Mouse (Mus musculus) WW6 (cell line): ENCODE measurements around the gene Mecom.
"Not testable (repeated sequence)": the region's sequence is repeated elsewhere in the genome, so short reads cannot be mapped to it uniquely, and the experiment has no call there.

Experiments used
- DNase-seq: peaks from one replicate; pipeline ENCODE4 v3.0.0-alpha.2; 2013; ENCODE audit warnings: low read depth, low spot score

The Mecom gene

DNA sequence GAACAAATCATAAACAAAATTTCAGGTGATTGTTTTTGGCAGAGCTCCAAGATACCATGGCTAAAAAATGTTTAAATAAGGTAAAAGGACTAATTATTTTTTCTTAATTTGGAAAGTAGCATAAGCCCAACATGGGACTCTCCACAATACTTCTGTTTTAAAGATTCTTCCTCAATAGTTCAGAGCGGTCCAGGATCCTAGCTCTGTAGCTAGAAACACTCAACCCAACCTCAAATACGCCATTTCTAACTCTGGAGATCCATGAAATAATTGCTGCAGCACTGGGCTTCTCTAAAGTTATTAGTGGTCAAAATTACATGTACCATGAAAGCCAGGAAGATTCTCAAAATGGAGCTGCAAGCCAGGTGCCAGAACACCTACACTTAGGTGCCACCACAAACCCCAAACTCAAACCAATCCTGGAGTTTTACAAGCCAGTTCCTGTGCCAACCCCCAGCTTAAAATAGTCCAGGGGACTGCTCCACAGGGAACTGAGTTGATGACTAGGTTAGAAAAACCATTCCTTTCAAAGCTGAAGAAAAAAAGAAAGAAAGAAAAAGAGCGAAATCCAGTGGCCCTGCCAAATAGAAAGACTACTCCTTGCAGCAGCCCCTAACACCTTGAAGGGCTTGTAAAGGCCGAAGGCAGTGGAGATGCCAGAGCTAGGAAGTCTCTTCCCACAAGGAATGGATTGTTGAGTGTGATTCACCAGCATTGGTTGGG lies 102.4 kb downstream of the Mecom start:
- no peak for DNase-seq

- no peak for DNase-seq
Measured at GRCm38 (mm10) chr3:30441646-30442045, 106.2 kb downstream of the Mecom start.

DNA sequence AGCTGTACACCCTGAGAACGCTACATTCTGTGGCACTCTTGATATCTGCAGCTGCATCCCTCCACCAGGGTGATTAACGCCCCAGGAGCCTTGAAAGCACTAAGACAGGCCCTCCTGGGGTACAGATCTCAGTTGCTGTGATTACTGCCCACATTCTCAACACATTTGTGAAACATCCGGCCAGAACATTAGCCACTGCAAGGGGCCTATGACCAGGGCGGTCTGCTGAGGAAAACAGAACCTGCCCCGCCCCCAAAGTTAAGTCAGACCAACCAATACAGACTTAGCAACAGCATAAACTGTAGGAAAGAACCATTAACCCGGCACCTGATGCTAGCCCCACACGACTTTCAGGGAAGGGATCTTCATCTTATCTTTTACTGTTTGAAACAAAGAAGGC lies 109.8 kb downstream of the Mecom start:
- DNase-seq, result no peak

GRCm38 (mm10) chr3:30436561-30436960 lies 111.2 kb downstream of the Mecom start:
- DNase-seq, result no peak

DNA sequence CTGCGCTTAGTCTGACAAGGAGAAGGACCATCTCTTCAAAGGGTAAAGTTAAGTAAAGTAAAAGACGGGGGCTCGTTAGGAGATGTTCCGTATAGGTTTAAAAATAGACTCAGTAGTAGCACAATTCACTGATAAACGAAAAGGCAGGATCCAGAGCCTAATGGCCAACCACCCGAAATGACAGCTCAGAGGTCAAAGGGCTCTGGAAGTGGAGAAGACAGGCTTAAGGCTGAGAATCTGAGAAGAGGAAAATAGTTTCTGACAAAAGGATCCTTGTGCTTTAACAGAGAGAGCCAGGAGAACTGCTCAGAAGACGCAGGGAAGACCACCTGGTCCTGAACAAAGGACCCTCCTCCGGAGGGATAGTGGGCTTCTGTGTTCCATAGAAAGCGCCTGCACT lies 111.7 kb downstream of the Mecom start:
- no peak for DNase-seq

DNA sequence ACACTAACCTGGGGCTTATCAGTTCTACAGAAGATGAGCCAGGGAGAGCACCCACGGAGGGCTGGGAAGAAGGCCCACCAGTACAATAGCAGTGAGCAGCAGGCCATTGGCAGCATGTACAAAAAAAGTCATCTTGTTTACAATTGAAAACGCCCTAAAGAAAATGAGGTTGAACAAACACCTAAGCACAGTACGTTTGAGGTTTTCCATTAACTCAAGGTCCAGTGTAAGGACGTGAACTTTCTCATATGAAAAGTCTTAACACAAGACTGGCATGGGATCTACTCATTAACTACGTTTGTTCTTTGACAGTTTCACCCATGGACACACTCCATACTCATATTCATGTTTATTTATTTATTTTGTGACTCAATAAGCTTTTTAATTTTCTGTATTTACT lies 118.9 kb downstream of the Mecom start:
- DNase-seq, result no peak

DNA sequence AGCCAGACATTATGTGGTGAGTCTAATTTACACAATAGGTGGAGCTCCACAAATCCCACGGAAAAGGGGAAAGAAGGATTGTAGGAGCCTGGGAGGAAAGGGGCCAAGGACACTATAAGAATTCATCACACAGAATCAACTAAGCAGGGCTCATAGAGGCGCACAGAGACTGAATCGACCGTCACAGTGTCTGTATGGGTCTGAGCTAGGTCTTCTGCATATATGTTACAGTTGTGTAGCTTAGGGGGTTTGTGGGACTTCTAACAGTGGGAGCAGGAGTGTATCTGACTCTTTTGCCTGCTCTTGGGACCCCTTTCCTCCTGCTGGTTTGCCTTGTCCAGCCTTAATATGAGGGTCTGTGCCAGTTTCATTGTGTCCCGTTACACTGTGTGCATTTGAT lies 123.8 kb downstream of the Mecom start:
- DNase-seq, result no peak

DNA sequence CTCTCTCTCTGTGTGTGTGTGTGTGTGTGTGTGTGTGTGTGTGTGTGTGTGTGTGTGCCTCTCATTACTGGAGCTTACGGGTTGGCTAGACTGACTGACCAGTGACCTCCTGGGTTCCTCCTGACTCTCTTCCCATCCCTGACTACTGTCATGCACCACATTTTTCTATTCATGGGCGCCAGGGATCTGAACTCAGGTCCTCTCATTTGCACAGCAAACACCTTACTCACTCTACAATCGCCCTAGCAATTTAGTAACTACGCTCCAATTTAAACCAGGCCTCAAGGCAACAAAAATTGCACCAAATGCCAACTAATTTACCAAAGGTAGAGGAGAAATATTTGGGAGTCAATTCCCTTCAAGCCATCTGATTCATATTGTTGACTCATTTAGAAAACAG lies 125.9 kb downstream of the Mecom start:
- not testable (repeated sequence) for DNase-seq

DNA sequence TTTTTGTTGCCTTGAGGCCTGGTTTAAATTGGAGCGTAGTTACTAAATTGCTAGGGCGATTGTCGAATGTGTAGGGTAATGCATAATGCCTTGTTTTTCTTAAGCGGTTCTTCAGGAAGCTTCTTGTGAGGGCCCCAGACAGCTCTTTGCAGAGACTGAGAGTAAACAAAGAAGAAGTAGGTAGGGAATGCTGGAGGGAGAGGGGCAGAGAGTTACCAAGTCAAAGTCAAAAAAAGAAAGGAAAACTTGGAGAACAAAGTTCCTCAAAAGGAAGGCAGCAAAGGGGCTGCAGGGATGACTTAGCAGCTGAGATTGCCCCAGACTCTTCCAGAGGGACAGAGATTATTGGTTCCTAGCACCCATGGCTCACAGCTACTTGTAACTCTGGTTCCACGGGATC lies 126.9 kb downstream of the Mecom start:
- DNase-seq, result no peak

DNA sequence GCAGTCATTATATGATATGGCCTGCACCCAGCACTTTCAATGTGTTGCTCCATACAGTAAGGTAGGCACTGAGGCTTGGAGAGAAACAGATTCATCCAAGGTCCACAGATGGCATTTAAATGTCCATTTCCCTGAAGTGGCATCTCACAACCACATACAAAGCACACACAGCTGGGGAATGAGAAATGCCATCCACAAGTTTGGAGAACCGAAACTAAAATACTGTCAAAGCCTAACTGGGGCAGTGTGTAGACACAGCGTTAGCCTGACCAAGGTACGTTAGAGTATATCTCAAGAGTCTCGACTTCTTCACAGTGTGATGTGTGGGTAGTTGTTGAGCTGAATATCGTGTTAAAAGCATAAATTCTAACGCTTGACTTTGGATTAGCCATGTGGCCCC lies 133.6 kb downstream of the Mecom start:
- no peak for DNase-seq

DNA sequence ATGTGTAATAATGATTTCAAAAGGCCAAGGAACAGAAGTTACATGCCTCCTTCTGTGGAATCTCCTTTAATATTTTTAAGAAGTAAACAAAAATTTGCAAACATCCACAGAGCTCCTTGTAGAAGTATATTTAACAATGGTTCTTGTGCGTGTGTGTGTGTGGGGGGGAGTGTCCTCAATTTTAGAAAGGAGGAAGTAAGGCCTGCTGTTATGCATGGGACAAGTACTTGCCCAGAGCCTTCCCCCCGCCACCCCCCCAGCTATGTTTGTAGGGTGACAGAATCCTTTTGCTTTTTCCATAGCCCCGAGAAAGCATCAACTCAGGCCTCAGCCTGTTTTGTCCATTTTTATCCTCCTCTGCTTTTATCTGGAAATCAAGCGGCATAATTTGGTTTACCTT lies 137.0 kb downstream of the Mecom start:
- DNase-seq, result no peak

DNA sequence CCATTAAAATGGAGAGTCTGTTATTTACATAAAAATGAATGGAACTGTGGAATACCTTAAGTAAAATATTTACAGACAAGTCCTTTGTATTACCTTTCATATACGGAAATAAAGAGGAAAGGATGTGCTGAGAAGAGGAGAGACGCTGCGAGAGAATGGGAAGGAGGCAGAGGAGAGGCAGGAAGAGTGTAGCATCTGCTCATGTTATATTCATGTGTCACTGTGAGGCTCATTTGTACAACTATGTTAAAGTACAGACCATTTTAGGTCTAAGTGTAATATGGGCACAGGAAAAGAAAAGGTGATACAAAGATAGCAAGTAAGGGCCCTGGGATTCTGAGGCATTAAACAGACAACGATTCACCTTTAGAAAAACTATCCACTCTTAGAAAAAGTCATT lies 143.0 kb downstream of the Mecom start:
- DNase-seq, result no peak

- no peak for DNase-seq
Measured at GRCm38 (mm10) chr3:30398911-30399310, 148.9 kb downstream of the Mecom start.

GRCm38 (mm10) chr3:30394911-30395310 lies 152.9 kb downstream of the Mecom start:
- DNase-seq, result no peak

DNA sequence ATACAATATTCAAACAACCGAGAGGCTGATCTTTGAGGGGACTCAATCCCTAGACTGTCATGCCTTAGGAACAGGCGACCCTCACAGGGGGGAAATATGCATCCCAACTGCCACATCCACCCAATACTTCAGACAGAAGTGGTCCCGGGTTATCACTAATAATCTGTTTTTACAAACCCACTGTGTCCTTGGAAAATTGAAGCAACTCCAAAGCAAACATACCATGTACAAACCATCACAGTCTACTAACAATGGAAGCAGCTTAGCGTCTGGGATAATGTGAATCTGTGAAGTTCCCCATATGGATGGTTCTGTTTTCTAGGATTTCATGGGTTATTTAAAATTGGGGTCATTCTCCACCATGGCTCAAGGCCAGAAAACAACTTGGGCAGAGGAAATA lies 155.1 kb downstream of the Mecom start:
- no peak for DNase-seq

DNA sequence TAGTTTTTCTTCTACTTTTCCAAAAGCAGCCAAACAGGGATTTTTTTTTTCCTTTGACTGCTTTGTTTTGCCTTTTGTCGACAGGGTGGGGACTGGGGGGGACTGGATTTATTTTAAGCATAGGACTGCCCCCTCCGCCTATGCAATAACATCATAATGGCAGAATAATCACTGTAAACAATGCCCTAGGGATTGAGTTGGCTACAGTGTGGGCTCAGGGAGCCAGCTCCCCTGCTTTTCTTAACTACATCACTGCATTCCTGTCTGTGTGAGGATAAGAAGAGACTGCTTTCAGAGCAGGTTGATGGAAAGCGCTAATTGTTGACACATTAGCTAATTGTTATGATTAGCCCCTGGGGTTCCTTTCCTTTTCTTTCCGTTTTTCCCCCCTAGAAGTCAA lies 155.6 kb downstream of the Mecom start:
- DNase-seq, result no peak

GRCm38 (mm10) chr3:30390346-30390745 lies 157.5 kb downstream of the Mecom start:
- no peak for DNase-seq

DNA sequence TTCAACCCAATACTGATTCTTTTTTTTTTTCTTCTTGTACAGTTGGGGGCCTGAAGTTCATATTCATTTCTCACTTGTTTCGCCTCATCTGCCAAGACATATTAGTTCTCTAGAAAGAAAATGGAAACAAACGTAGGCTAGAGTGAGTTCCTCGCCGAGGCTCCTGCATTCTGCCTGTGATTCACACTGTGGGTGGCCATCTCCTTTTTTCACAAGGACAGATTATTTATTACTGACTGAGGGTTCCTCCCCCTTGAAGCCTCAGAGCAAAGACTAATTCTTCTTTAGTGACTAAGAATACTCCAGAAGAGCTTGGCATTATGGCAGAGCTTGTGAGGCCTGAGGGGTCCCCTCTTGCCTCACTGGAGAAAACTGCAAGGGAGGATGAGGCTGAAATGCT lies 167.5 kb downstream of the Mecom start:
- no peak for DNase-seq

GRCm38 (mm10) chr3:30379301-30379700 lies 168.5 kb downstream of the Mecom start:
- DNase-seq, result no peak

- DNase-seq, result no peak
Measured at GRCm38 (mm10) chr3:30371472-30371871, 176.3 kb downstream of the Mecom start.

- DNase-seq, result no peak
Measured at GRCm38 (mm10) chr3:30370860-30371455, 176.8 kb downstream of the Mecom start.

- DNase-seq, result no peak
Measured at GRCm38 (mm10) chr3:30366621-30367020, 181.2 kb downstream of the Mecom start.

GRCm38 (mm10) chr3:30361190-30361589 lies 186.6 kb downstream of the Mecom start:
- DNase-seq, result no peak
